8 mouse cellular contexts compared by ENCODE assay signal in genomic region chr10:56486584-56486983, GRCm38 (mm10).
A peak's percentile ranks its signal among the peaks of the same experiment; 100 is the strongest.
DNase-seq lines count a peak whose midpoint lies in the region; ATAC-seq and TF ChIP-seq lines count a peak whose summit lies in the region.
"Had no signal": no experiment of that assay in that cellular context is flagged by ENCODE, and none has a peak within 500 bp of the region (broad histone marks: within the 10 kb centered on the region; RNA-seq: fewer than 3 reads in every experiment).

No protein-coding gene starts in this region.

- no peak for TF ChIP-seq POLR2A in kidney, adult 2 months (IDR thresholded peaks at IDR 0.05; ENCODE audit: low read depth, low read length)

- H3K27me3 ChIP-seq in forebrain, embryonic 13.5 days: no peaks in the 10 kb centered on the region
- H3K27me3 ChIP-seq in intestine, embryonic 15.5 days (replicated peaks): no peaks in the 10 kb centered on the region
- no peaks in the 10 kb centered on the region for H3K27me3 ChIP-seq in kidney, adult 2 months (replicated peaks; ENCODE audit: control insufficient read depth, insufficient read depth, low read length)

- H3K4me3 ChIP-seq in ES-E14 (ENCODE audit: insufficient read depth in 1 of 2, low read depth in 1 of 2, low read length in 2 of 2, poor library complexity in 1 of 2, severe bottlenecking in 1 of 2): no peak overlapping the region
- no peak overlapping the region for H3K4me3 ChIP-seq in forebrain, embryonic 13.5 days
- H3K4me3 ChIP-seq in intestine, embryonic 15.5 days (replicated peaks): no peak overlapping the region
- H3K4me3 ChIP-seq in kidney, adult 2 months (ENCODE audit: insufficient read depth, low read depth, low read length): no peak overlapping the region
- H3K4me3 ChIP-seq: erythroblast, embryonic 14.5 days had no signal

- no peaks in the 10 kb centered on the region for H3K36me3 ChIP-seq in ES-E14 (ENCODE audit: control insufficient read depth, insufficient read depth, low read length, poor library complexity, severe bottlenecking)
- no peaks in the 10 kb centered on the region for H3K36me3 ChIP-seq in forebrain, embryonic 13.5 days (ENCODE audit: poor library complexity, severe bottlenecking)
- H3K36me3 ChIP-seq in intestine, embryonic 15.5 days: no peaks in the 10 kb centered on the region
- H3K36me3 ChIP-seq in kidney, adult 2 months (ENCODE audit: control insufficient read depth, insufficient read depth, low read length): no peaks in the 10 kb centered on the region

- H3K9me3 ChIP-seq in ES-E14 (ENCODE audit: control insufficient read depth, insufficient read depth, low read depth, low read length): no peaks in the 10 kb centered on the region
- no peaks in the 10 kb centered on the region for H3K9me3 ChIP-seq in forebrain, embryonic 13.5 days (replicated peaks)
- no peaks in the 10 kb centered on the region for H3K9me3 ChIP-seq in intestine, embryonic 15.5 days

- DNase-seq in ES-E14 (ENCODE audit: low read depth, low spot score): peak; percentile 34
- DNase-seq in adrenal gland, adult 2 months: peak; percentile 86
- DNase-seq in heart, adult 9 months (ENCODE audit: low spot score in 2 of 2): peak; percentile 24 to 57
- DNase-seq in kidney, adult 2 months: no peak

- no peak overlapping the region for H3K4me2 ChIP-seq in forebrain, embryonic 13.5 days
- no peak overlapping the region for H3K4me2 ChIP-seq in intestine, embryonic 15.5 days (replicated peaks)

- TF ChIP-seq CTCF in kidney, adult 2 months (conservative IDR thresholded peaks at IDR 0.05; ENCODE audit: insufficient read depth, insufficient read length, low read depth, low read length): no peak

- no peak overlapping the region for H3K27ac ChIP-seq in ES-E14 (ENCODE audit: insufficient read depth, low read depth, low read length, poor library complexity, severe bottlenecking)
- no peak overlapping the region for H3K27ac ChIP-seq in forebrain, embryonic 13.5 days
- H3K27ac ChIP-seq in intestine, embryonic 15.5 days: no peak overlapping the region
- H3K27ac ChIP-seq in kidney, adult 2 months (ENCODE audit: insufficient read depth, low read depth, low read length): no peak overlapping the region

- ATAC-seq in megakaryocyte, adult 5-6 weeks (ENCODE audit: poor library complexity, severe bottlenecking): peak; percentile 49
- ATAC-seq in forebrain, embryonic 13.5 days: no peak
- ATAC-seq in intestine, embryonic 15.5 days: no peak; the same call in 1 of the 2 replicates

- in situ Hi-C loops in ES-E14 (cut with MboI; ENCODE audit: low sequenced_read_pairs in 2 of 2, unreplicated experiment in 2 of 2): no loop called here

- H3K9ac ChIP-seq in ES-E14 (ENCODE audit: insufficient read depth, low read depth, low read length, poor library complexity, severe bottlenecking): no peak overlapping the region
- no peak overlapping the region for H3K9ac ChIP-seq in forebrain, embryonic 13.5 days
- H3K9ac ChIP-seq in intestine, embryonic 15.5 days: no peak overlapping the region

- peaks cover 0 to 5% of the 10 kb centered on the region in 2 experiments; a peak in 1 of 4 replicates for H3K4me1 ChIP-seq in ES-E14 (ENCODE audit: control insufficient read depth in 2 of 2, insufficient read depth in 2 of 2, low read length in 2 of 2, poor library complexity in 1 of 2)
- 0 out of 2 replicates have a peak, but pooled peaks cover 3% of the 10 kb centered on the region for H3K4me1 ChIP-seq in forebrain, embryonic 13.5 days
- no peaks in the 10 kb centered on the region for H3K4me1 ChIP-seq in intestine, embryonic 15.5 days (replicated peaks)
- H3K4me1 ChIP-seq in kidney, adult 2 months (ENCODE audit: control insufficient read depth, insufficient read depth, low read length): no peaks in the 10 kb centered on the region

- WGBS in forebrain, embryonic 13.5 days: 82% methylated on average over 6 of the region's 6 CpGs
- WGBS in intestine, embryonic 15.5 days: 41% methylated on average over 6 of the region's 6 CpGs
- WGBS in kidney, adult 2 months: 35% methylated on average over 6 of the region's 6 CpGs

TF ChIP-seq in ES-E14, 5 proteins besides CTCF, POLR2A, EP300 and RAD21:
- TF ChIP-seq HCFC1 (IDR thresholded peaks at IDR 0.05; ENCODE audit: borderline replicate concordance, insufficient read depth, low read length) (no peak), CHD2 (IDR thresholded peaks at IDR 0.05; ENCODE audit: low read depth, low read length) (no peak), ZNF384 (IDR thresholded peaks at IDR 0.05; ENCODE audit: low read depth, low read length) (no peak), MAFK (IDR thresholded peaks at IDR 0.05; ENCODE audit: insufficient read depth, low read depth, low read length) (peak; percentile 68; the same call in 1 of the 2 replicates), ZC3H11A (IDR thresholded peaks at IDR 0.05; ENCODE audit: borderline replicate concordance, low read depth, low read length) (no peak)
